Mouse (Mus musculus) cerebellum, adult 9-11 months (tissue): ENCODE measurements at regions not wholly inside any gene's neighbourhood (a gene's known extent, or its start where the extent isn't known, plus 50 kb on each side); places are given as distances from the start of the nearest gene placed in this dataset.
"Not testable (repeated sequence)": the region's sequence is repeated elsewhere in the genome, so short reads cannot be mapped to it uniquely, and the experiment has no call there.

ENCODE experiments used
- DNase-seq: peaks from one replicate; pipeline ENCODE4 v3.0.0; 2022

DNA sequence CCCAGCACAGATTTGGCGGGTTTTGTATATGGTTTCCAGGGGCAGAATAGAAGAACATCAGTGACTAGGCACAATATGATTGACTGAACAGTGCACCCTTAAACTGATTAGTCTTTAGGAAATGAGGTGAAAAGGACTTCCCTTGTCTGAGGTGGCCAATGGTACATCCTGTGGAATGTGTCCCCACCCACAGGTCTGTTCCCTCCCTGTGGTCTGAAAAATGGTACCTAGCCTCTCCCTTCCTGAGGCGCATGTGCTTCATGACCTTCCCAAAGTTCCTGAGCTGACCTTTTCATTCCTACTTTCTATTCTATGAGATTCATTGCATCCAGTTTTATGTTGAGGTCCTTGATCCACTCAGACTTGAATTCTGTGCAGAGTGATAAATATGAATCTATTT is 76.0 kb downstream of the Zfp97 start:
- DNase-seq, result not testable (repeated sequence)

DNA sequence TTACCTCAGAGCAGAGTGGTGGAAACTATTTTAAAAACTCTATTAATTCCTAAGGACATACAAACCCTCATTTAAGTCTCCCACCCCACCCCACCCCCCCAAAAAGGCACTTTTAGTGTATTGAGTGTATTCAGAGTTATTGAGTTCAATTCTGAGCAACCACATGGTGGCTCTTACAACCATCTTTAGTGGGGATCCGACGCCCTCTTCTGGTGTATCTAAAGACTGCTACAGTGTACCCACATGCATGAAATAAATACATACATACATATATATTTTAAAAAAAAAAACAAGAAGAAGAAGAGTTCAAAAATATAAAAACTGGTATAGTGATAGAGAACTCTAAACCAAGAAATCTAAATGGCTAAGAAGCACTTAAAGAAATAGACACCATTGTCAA is 107.9 kb downstream of the Zfp97 start:
- DNase-seq, result no peak

DNA sequence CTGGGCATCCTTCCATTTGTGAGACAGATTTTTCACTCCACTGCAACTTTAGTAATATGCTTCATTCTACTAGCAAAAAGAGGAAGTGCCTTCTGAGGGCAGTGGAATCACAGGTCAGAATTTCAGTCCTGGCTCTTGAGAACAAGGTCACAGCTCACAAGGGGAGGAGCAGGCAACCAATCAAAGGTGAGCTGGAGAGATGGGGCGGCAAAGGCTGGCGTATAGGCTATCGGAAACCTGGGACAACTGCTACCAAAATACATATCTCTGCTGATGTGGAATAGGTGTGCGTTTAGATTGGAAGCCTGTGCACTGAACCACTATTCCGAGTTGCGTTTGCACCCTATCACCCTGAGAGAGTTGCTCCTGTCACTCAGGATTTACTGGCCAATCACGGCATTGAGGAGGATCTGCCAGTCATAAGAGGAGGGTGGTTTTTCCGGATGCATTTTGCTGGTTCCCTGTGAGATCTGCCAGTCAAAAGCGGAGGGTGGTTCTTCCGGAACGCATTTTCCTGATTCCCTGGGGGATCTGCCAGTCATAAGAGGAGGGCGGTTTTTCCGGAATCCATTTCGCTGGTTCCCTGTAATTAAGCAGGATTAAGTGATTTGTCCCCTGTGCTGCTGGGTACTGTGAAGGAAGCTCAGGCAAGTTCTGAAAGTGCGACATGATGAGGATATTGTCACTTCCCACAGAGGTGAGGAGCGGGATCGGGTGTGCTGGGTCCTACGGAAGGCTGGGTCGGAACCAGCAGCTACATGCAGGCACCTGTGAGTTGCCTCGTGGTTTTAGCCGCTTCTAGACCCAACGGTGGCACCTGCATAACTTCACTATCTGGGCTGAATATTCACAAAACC is 113.3 kb downstream of the Zfp97 start:
- peak; percentile 94 for DNase-seq

DNA sequence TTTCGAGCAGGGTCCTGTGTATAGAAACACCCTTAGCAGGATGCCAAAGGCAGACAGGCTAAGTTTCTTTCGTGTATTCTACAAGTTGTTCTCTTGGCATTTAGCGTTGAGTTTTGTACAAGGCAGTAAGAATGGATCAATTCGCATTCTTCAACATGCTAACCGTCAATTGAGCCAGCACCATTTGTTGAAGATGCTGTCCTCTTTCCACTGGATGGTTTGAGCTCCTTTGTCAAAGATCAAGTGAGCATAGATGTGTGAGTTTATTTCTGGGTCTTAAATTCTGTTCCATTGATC is 113.9 kb downstream of the Zfp97 start:
- DNase-seq, result not testable (repeated sequence)
